8 mouse cellular contexts compared by ENCODE assay signal in genomic region chr16:31575646-31576045, GRCm38 (mm10).
DNase-seq lines count a peak whose midpoint lies in the region; ATAC-seq and TF ChIP-seq lines count a peak whose summit lies in the region.
"Not testable (repeated sequence)": the region's sequence is repeated elsewhere in the genome, so short reads cannot be mapped to it uniquely, and the experiment has no call there.

No protein-coding gene starts in this region.

- not testable (repeated sequence) for TF ChIP-seq CTCF in kidney, postnatal 0 days (IDR thresholded peaks at IDR 0.05; ENCODE audit: low read depth); lung, postnatal 0 days (IDR thresholded peaks at IDR 0.05)

- not testable (repeated sequence) for H3K9ac ChIP-seq in embryonic facial prominence, embryonic 12.5 days; intestine, embryonic 15.5 days; kidney, postnatal 0 days (ENCODE audit: low read depth, low read length); liver, embryonic 13.5 days; lung, postnatal 0 days (replicated peaks; ENCODE audit: low read depth); stomach, embryonic 16.5 days (ENCODE audit: low read length)
- 0 out of 2 replicates have a peak overlapping the region, but pooled peaks have one; percentile 33 for H3K9ac ChIP-seq in heart, embryonic 13.5 days
- 0 out of 2 replicates have a peak overlapping the region, but pooled peaks have one; percentile 19 for H3K9ac ChIP-seq in limb, embryonic 13.5 days

- peaks cover 17% of the 10 kb centered on the region for H3K4me1 ChIP-seq in embryonic facial prominence, embryonic 12.5 days
- H3K4me1 ChIP-seq in heart, embryonic 13.5 days: peaks cover 15% of the 10 kb centered on the region
- not testable (repeated sequence) for H3K4me1 ChIP-seq in intestine, embryonic 15.5 days (replicated peaks); kidney, postnatal 0 days (replicated peaks; ENCODE audit: insufficient read depth, low read length); lung, postnatal 0 days (ENCODE audit: insufficient read depth, low read depth, low read length); stomach, embryonic 16.5 days (ENCODE audit: control insufficient read depth, insufficient read depth, low read length)
- peaks cover 31% of the 10 kb centered on the region for H3K4me1 ChIP-seq in limb, embryonic 13.5 days
- H3K4me1 ChIP-seq in liver, embryonic 13.5 days (replicated peaks): peaks cover 13% of the 10 kb centered on the region

- DNase-seq in kidney, postnatal 0 days (ENCODE audit: low spot score): peak; percentile 38
- not testable (repeated sequence) for DNase-seq in liver, embryonic 13.5 days
- DNase-seq in lung, postnatal 0 days (ENCODE audit: low spot score): peak; percentile 56

- peak overlapping the region; percentile 25; the same call in 1 of the 2 replicates for H3K4me2 ChIP-seq in embryonic facial prominence, embryonic 12.5 days (replicated peaks)
- H3K4me2 ChIP-seq in heart, embryonic 13.5 days: peak overlapping the region; percentile 54
- peak overlapping the region; percentile 44 for H3K4me2 ChIP-seq in intestine, embryonic 15.5 days (replicated peaks)
- not testable (repeated sequence) for H3K4me2 ChIP-seq in kidney, postnatal 0 days (ENCODE audit: low read length)
- peak overlapping the region; percentile 37 for H3K4me2 ChIP-seq in limb, embryonic 13.5 days (replicated peaks)
- 0 out of 2 replicates have a peak overlapping the region, but pooled peaks have one; percentile 12 for H3K4me2 ChIP-seq in liver, embryonic 13.5 days
- peak overlapping the region; percentile 34 for H3K4me2 ChIP-seq in lung, postnatal 0 days (replicated peaks; ENCODE audit: low read depth, low read length)
- H3K4me2 ChIP-seq in stomach, embryonic 16.5 days (ENCODE audit: low read depth, low read length): peak overlapping the region; percentile 30

- WGBS in embryonic facial prominence, embryonic 12.5 days: 30% methylated on average over 11 of the region's 11 CpGs
- WGBS in heart, embryonic 13.5 days: 19% methylated on average over 11 of the region's 11 CpGs
- 18% methylated on average over 11 of the region's 11 CpGs for WGBS in intestine, embryonic 15.5 days
- WGBS in kidney, postnatal 0 days: 34% methylated on average over 11 of the region's 11 CpGs
- 23% methylated on average over 11 of the region's 11 CpGs for WGBS in limb, embryonic 13.5 days
- WGBS in liver, embryonic 13.5 days (ENCODE audit: insufficient replicate concordance): 36% methylated on average over 11 of the region's 11 CpGs
- 10% methylated on average over 11 of the region's 11 CpGs for WGBS in lung, postnatal 0 days
- WGBS in stomach, embryonic 16.5 days: 11% methylated on average over 11 of the region's 11 CpGs

- H3K27me3 ChIP-seq in embryonic facial prominence, embryonic 12.5 days; heart, embryonic 13.5 days (replicated peaks); intestine, embryonic 15.5 days (replicated peaks); kidney, postnatal 0 days (ENCODE audit: insufficient read depth, low read length); limb, embryonic 13.5 days; lung, postnatal 0 days (replicated peaks; ENCODE audit: insufficient read depth, low read length); stomach, embryonic 16.5 days (ENCODE audit: control insufficient read depth, insufficient read depth, low read length): not testable (repeated sequence)
- peaks cover 16% of the 10 kb centered on the region; the same call in 1 of the 2 replicates for H3K27me3 ChIP-seq in liver, embryonic 13.5 days

- H3K36me3 ChIP-seq in embryonic facial prominence, embryonic 12.5 days; heart, embryonic 13.5 days; intestine, embryonic 15.5 days; kidney, postnatal 0 days (ENCODE audit: insufficient read depth, low read length); limb, embryonic 13.5 days; liver, embryonic 13.5 days; lung, postnatal 0 days (ENCODE audit: insufficient read depth, low read length); stomach, embryonic 16.5 days (ENCODE audit: control insufficient read depth, insufficient read depth, low read length): not testable (repeated sequence)

- H3K4me3 ChIP-seq in embryonic facial prominence, embryonic 12.5 days; intestine, embryonic 15.5 days (replicated peaks); kidney, postnatal 0 days (replicated peaks; ENCODE audit: low read depth, low read length); limb, embryonic 13.5 days; liver, embryonic 13.5 days (replicated peaks); lung, postnatal 0 days (ENCODE audit: low read depth, low read length): not testable (repeated sequence)
- H3K4me3 ChIP-seq in heart, embryonic 13.5 days: peak overlapping the region; percentile 14; the same call in 1 of the 2 replicates
- H3K4me3 ChIP-seq in stomach, embryonic 16.5 days (replicated peaks; ENCODE audit: low read length): 0 out of 2 replicates have a peak overlapping the region, but pooled peaks have one; percentile 2

- ATAC-seq in embryonic facial prominence, embryonic 12.5 days (ENCODE audit: insufficient number of reproducible peaks, insufficient read depth, low FRiP score, low TSS enrichment); heart, embryonic 13.5 days (ENCODE audit: extremely low read depth, insufficient number of reproducible peaks, low FRiP score, low TSS enrichment); intestine, embryonic 15.5 days; kidney, postnatal 0 days (replicated peaks; ENCODE audit: low FRiP score, low read depth); limb, embryonic 13.5 days (ENCODE audit: low FRiP score, low read depth); liver, embryonic 13.5 days (ENCODE audit: low read depth): not testable (repeated sequence)
- peak; percentile 80 for ATAC-seq in lung, postnatal 0 days
- peak; percentile 50 for ATAC-seq in stomach, embryonic 16.5 days (ENCODE audit: insufficient read depth, low FRiP score)

- not testable (repeated sequence) for TF ChIP-seq EP300 in lung, postnatal 0 days (IDR thresholded peaks at IDR 0.05)

- H3K9me3 ChIP-seq in embryonic facial prominence, embryonic 12.5 days; heart, embryonic 13.5 days; intestine, embryonic 15.5 days; kidney, postnatal 0 days (replicated peaks; ENCODE audit: low read length); limb, embryonic 13.5 days; liver, embryonic 13.5 days (replicated peaks); lung, postnatal 0 days (ENCODE audit: low read length); stomach, embryonic 16.5 days (replicated peaks; ENCODE audit: control insufficient read depth, low read length): not testable (repeated sequence)

- H3K27ac ChIP-seq in embryonic facial prominence, embryonic 12.5 days; heart, embryonic 13.5 days (replicated peaks); intestine, embryonic 15.5 days; kidney, postnatal 0 days; limb, embryonic 13.5 days; liver, embryonic 13.5 days; lung, postnatal 0 days (ENCODE audit: low read length); stomach, embryonic 16.5 days (ENCODE audit: low read length): not testable (repeated sequence)
